Mouse (Mus musculus): ENCODE data around the gene Cabin1. TPM values are rescaled to one million over a fixed set of nuclear protein-coding genes. Genes with fewer than 3 reads are reported as not detected.

Cabin1 gene
- polyA plus RNA-seq, 1 experiment: 24.0 TPM

DNA sequence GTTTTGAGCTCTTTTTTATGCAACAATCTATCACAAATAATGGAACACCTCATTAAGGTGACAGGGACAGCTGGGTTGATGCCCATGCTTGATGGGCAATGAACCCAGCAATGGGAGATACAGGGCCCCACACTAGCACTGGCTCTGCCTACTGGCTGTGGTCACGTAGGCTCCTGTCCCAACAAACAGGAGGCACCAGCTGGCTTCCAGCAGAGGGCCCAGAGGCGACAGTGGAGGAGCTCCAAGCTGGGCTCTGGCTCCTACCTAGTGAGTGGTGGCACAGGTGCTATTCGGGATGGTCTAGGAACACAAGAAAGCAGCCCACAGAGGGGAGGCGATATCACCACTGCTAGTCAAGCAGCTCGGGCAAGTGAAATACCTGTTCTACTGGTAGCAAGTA, 69.1 kb downstream of the Cabin1 start:
- Histone ChIP-seq H3K27me3 (ENCODE audit: control insufficient read depth, insufficient read depth, insufficient read length) (no peaks in the 10 kb centered on the region), H3K36me3 (ENCODE audit: control insufficient read depth, insufficient read depth) (peaks cover 16% of the 10 kb centered on the region), H3K79me2 (ENCODE audit: control insufficient read depth, insufficient read depth) (no peaks in the 10 kb centered on the region), H3K4me3 (no peak overlapping the region), H3K4me2 (ENCODE audit: low read depth) (no peak overlapping the region), H3ac (ENCODE audit: control insufficient read depth, insufficient read length) (no peak overlapping the region)
- no peak for TF ChIP-seq POLR2AphosphoS2 (IDR thresholded peaks at IDR 0.05; ENCODE audit: insufficient read length, low read depth)
- no peak for TF ChIP-seq USF1 (IDR thresholded peaks at IDR 0.05; ENCODE audit: low read depth)
- TF ChIP-seq REST (IDR thresholded peaks at IDR 0.05; ENCODE audit: insufficient read depth, insufficient read length): no peak

DNA sequence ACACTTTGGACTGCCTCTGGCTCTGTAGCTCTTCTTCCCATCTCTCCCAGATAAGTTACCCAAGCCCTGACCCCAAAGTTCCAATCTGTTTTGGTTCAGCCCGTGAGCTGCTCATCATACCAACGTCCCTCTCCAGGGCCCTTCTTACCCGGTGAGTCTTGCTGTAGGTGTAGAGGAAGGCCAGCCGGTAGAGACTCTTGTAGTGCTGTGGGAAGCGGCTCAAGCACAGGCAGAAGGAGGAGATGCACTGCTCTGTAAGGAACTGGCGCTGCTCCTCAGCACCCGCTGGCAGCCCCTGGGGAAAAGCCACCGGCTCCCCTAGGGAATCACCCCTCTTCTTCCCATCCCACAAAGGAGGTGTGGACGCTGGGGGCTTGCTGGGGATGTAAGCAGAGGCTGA, 69.6 kb downstream of the Cabin1 start:
- H3K4me2 ChIP-seq (ENCODE audit: low read depth): no peak overlapping the region
- no peak overlapping the region for H3K4me3 ChIP-seq
- H3K27me3 ChIP-seq (ENCODE audit: control insufficient read depth, insufficient read depth, insufficient read length): no peaks in the 10 kb centered on the region
- TF ChIP-seq E2F4 (IDR thresholded peaks at IDR 0.05; ENCODE audit: insufficient read depth): no peak
- TF ChIP-seq REST (IDR thresholded peaks at IDR 0.05; ENCODE audit: insufficient read depth, insufficient read length): no peak
- H3ac ChIP-seq (ENCODE audit: control insufficient read depth, insufficient read length): no peak overlapping the region
- no peaks in the 10 kb centered on the region for H3K79me2 ChIP-seq (ENCODE audit: control insufficient read depth, insufficient read depth)
- H3K36me3 ChIP-seq (ENCODE audit: control insufficient read depth, insufficient read depth): peaks cover 16% of the 10 kb centered on the region

DNA sequence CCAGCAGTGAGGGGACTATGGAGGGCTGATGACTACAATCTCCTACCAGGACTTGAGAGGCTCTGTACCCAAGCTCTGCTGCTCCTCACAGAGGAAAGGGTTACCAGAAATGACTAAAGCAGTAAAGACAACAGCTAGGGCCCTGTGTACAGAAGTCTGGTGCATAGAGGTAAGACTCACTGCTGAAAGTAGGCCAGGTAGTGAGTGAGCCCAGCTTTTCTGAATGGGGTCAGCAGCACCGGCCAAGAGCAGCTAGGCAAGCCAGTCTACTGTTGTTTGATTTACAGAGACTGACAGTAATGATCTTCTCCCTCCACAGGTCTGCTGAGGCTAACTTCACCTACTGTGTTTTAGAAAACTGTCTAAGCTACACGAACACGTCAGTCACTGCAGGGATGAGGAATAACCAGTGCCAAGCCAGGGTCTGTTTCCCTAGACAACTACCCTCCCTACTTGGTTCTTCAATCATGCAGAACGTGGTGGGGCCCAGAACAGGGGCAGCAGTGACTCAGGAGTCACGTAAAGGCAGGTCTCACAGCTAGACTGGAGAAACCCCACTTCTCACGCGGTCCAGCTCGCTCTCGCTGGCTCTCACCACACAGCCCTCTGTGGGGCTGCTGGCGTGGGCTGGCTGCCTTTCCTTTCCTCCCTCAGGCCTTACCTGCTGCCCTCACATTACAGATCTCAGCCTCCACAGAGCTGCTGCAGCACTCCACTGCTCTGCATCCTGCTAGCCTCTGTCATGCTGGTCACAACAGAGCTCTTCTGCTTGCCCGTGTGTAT, 70.5 kb downstream of the Cabin1 start:
- peaks cover 16% of the 10 kb centered on the region for H3K36me3 ChIP-seq (ENCODE audit: control insufficient read depth, insufficient read depth)

DNA sequence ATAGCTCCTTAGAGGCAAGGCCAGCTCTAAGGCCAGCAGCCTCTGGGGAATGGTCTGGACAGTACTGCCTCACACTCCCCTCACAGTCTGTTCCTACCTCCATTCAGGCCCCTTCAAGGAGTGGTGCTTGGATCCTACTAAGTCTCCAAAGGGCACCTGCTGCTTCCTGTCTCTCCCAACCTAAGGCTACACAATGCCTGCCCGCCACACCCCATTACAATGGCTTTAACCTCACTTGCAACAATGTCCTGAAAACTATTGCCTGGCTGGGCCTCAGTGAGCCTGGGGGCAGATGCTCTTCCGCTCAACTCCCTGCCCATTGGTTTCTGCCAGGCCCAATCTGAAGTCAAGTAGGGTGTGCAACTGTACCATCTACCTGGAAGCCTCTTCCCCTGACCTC, 75.5 kb downstream of the Cabin1 start:
- H3K36me3 ChIP-seq (ENCODE audit: control insufficient read depth, insufficient read depth): peaks cover 6% of the 10 kb centered on the region
- no peak for TF ChIP-seq POLR2AphosphoS2 (IDR thresholded peaks at IDR 0.05; ENCODE audit: insufficient read length, low read depth)
- no peak for TF ChIP-seq POLR2A (IDR thresholded peaks at IDR 0.05; ENCODE audit: insufficient read length, low read depth)
- no peak for TF ChIP-seq SRF (IDR thresholded peaks at IDR 0.05; ENCODE audit: control insufficient read depth, insufficient read length, low read depth)
- TF ChIP-seq TCF3 (IDR thresholded peaks at IDR 0.05; ENCODE audit: insufficient read length, low read depth): no peak
- TF ChIP-seq REST (IDR thresholded peaks at IDR 0.05; ENCODE audit: insufficient read depth, insufficient read length): no peak
- TF ChIP-seq CEBPB (IDR thresholded peaks at IDR 0.05; ENCODE audit: insufficient read depth, poor library complexity, severe bottlenecking): no peak
- no peak for TF ChIP-seq MYOD1 (IDR thresholded peaks at IDR 0.05; ENCODE audit: control insufficient read depth in 1 of 3, insufficient read length in 2 of 3, low read depth in 2 of 3)
- no peak for TF ChIP-seq USF1 (IDR thresholded peaks at IDR 0.05; ENCODE audit: low read depth)
- no peak for TF ChIP-seq TCF12 (IDR thresholded peaks at IDR 0.05; ENCODE audit: insufficient read depth, poor library complexity, severe bottlenecking)
- TF ChIP-seq E2F4 (IDR thresholded peaks at IDR 0.05; ENCODE audit: insufficient read depth): no peak
- TF ChIP-seq MYOG (IDR thresholded peaks at IDR 0.05; ENCODE audit: control insufficient read depth in 1 of 3, insufficient read depth in 1 of 3, insufficient read length in 2 of 3, low read depth in 2 of 3): no peak
- no peak for TF ChIP-seq MAX (IDR thresholded peaks at IDR 0.05; ENCODE audit: low read depth)

More for the DNA sequence above, 70.5 kb downstream of the Cabin1 start:
- H3ac ChIP-seq (ENCODE audit: control insufficient read depth, insufficient read length): no peak overlapping the region
- H3K4me3 ChIP-seq: no peak overlapping the region
- no peak overlapping the region for H3K4me2 ChIP-seq (ENCODE audit: low read depth)
- no peaks in the 10 kb centered on the region for H3K27me3 ChIP-seq (ENCODE audit: control insufficient read depth, insufficient read depth, insufficient read length)
- no peaks in the 10 kb centered on the region for H3K79me2 ChIP-seq (ENCODE audit: control insufficient read depth, insufficient read depth)
- no peak for TF ChIP-seq TCF3 (IDR thresholded peaks at IDR 0.05; ENCODE audit: insufficient read length, low read depth)
- no peak for TF ChIP-seq MYOD1 (IDR thresholded peaks at IDR 0.05; ENCODE audit: control insufficient read depth in 1 of 3, insufficient read length in 2 of 3, low read depth in 2 of 3)

DNA sequence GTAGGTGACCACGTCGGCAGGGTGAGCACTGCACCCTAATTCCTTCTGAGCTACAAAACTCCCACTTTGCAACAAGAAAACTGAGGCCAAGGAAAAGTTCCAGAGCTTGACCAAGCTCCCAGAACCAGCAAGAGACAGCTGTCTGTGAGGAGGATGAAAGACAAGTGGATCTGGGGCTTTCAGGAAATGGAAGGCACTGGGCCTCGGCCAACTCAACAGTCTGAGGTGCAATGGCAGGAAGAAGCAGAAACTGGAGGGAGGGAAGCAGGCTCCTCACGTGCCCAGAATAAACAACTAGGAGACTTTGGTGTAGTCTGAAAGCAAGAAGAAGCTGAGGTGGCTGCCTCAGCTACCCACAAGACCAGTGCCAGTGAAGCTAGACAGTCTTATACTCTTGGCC, 77.4 kb downstream of the Cabin1 start:
- H3K4me2 ChIP-seq (ENCODE audit: low read depth): no peak overlapping the region
- peaks cover 10% of the 10 kb centered on the region for H3K36me3 ChIP-seq (ENCODE audit: control insufficient read depth, insufficient read depth)
- H3K4me3 ChIP-seq: no peak overlapping the region
- TF ChIP-seq TCF12 (IDR thresholded peaks at IDR 0.05; ENCODE audit: insufficient read depth, poor library complexity, severe bottlenecking) (no peak), MYOD1 (IDR thresholded peaks at IDR 0.05; ENCODE audit: control insufficient read depth in 1 of 3, insufficient read length in 2 of 3, low read depth in 2 of 3) (no peak), POLR2A (IDR thresholded peaks at IDR 0.05; ENCODE audit: insufficient read length, low read depth) (no peak), USF1 (IDR thresholded peaks at IDR 0.05; ENCODE audit: low read depth) (no peak), POLR2AphosphoS2 (IDR thresholded peaks at IDR 0.05; ENCODE audit: insufficient read length, low read depth) (no peak), CEBPB (IDR thresholded peaks at IDR 0.05; ENCODE audit: insufficient read depth, poor library complexity, severe bottlenecking) (no peak), MAX (IDR thresholded peaks at IDR 0.05; ENCODE audit: low read depth) (no peak), REST (IDR thresholded peaks at IDR 0.05; ENCODE audit: insufficient read depth, insufficient read length) (no peak), SRF (IDR thresholded peaks at IDR 0.05; ENCODE audit: control insufficient read depth, insufficient read length, low read depth) (no peak), E2F4 (IDR thresholded peaks at IDR 0.05; ENCODE audit: insufficient read depth) (no peak), TCF3 (IDR thresholded peaks at IDR 0.05; ENCODE audit: insufficient read length, low read depth) (no peak), MYOG (IDR thresholded peaks at IDR 0.05; ENCODE audit: control insufficient read depth in 1 of 3, insufficient read depth in 1 of 3, insufficient read length in 2 of 3, low read depth in 2 of 3) (no peak)
- no peaks in the 10 kb centered on the region for H3K79me2 ChIP-seq (ENCODE audit: control insufficient read depth, insufficient read depth)
- H3ac ChIP-seq (ENCODE audit: control insufficient read depth, insufficient read length): no peak overlapping the region
- no peaks in the 10 kb centered on the region for H3K27me3 ChIP-seq (ENCODE audit: control insufficient read depth, insufficient read depth, insufficient read length)

More for the DNA sequence above, 75.5 kb downstream of the Cabin1 start:
- Histone ChIP-seq H3K4me2 (ENCODE audit: low read depth) (no peak overlapping the region), H3ac (ENCODE audit: control insufficient read depth, insufficient read length) (no peak overlapping the region), H3K4me3 (no peak overlapping the region), H3K27me3 (ENCODE audit: control insufficient read depth, insufficient read depth, insufficient read length) (no peaks in the 10 kb centered on the region), H3K79me2 (ENCODE audit: control insufficient read depth, insufficient read depth) (no peaks in the 10 kb centered on the region)
